Mouse (Mus musculus): ENCODE results near the gene Fst.

DNA sequence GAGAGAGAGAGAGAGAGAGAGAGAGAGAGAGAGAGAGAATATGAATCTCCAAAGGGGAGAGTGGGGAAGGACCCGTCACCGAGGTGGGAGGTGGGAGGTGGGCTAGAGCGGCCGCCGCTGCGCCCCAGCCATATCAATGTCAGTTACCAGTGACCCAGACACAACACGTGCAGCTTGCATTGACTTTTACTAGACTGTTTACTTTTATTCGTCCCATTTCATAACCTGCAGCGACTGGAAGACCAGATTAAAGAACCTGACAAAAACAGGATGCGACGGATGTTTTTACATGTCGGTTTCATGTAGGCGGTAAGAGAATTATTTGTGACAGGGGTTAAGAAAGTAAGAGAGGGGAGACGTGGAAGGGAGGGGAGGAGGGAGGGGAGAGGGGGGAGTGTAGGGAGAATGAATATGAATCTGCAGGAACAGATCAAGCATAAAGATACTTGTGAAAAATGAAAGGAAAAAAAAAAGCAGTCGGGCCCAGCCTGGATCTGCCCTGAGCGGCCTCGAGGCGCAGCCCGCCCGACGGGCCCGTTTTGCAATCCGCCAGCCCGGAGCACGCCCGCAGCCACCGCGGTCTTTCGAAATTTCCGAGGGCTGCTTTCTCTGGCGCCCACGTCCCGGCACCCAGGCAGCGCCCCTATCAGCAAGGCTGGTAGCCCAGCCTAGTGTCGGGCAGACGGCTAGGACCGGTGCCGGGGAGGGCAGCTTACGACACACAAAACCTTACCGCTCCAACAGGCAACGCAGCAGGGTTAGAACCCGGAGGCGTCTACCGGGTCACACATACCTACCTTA lies 1.8 kb downstream of the Fst start:
- TF ChIP-seq CHD2 (IDR thresholded peaks at IDR 0.05; ENCODE audit: low read depth, low read length) = no peak
- TF ChIP-seq HCFC1 (IDR thresholded peaks at IDR 0.05; ENCODE audit: borderline replicate concordance, insufficient read depth, low read length) = no peak
- TF ChIP-seq MAFK (IDR thresholded peaks at IDR 0.05; ENCODE audit: insufficient read depth, low read depth, low read length) = no peak
